Mouse (Mus musculus) liver, embryonic 15.5 days (tissue): ENCODE measurements around the gene Rxrg. TPM values are rescaled to one million over a fixed set of nuclear protein-coding genes. Genes with fewer than 3 reads are reported as not detected.

Experiments used
- ATAC-seq: fragments of 200-750 bp; cut with Nextera tagmentation; 2 replicates; pipeline ENCODE4 v1.8.0; 2017; ENCODE audit warnings: moderate number of reproducible peaks, mild to moderate bottlenecking, moderate library complexity; ENCODE audit not compliant: insufficient read depth
- H3K27ac ChIP-seq: fragments of 300-500 bp; sonication (generic); replicated peaks from 2 replicates; pipeline ENCODE4 v1.5.1; 2015; ENCODE audit warnings: mild to moderate bottlenecking, inconsistent platforms
- H3K27me3 ChIP-seq: fragments of 300-500 bp; sonication (generic); 2 replicates; pipeline ENCODE4 v1.6.1; 2015; ENCODE audit warnings: mild to moderate bottlenecking, inconsistent platforms
- H3K36me3 ChIP-seq: fragments of 300-500 bp; sonication (generic); replicated peaks from 2 replicates; pipeline ENCODE4 v1.6.1; 2015; ENCODE audit warnings: moderate library complexity, mild to moderate bottlenecking, inconsistent platforms
- H3K4me1 ChIP-seq: fragments of 300-500 bp; sonication (generic); replicated peaks from 2 replicates; pipeline ENCODE4 v1.6.1; 2015; ENCODE audit warnings: inconsistent platforms
- H3K4me2 ChIP-seq: fragments of 300-500 bp; sonication (generic); 2 replicates; pipeline ENCODE4 v1.6.1; 2015; ENCODE audit warnings: moderate library complexity, mild to moderate bottlenecking, inconsistent platforms
- H3K4me3 ChIP-seq: fragments of 300-500 bp; sonication (generic); replicated peaks from 2 replicates; pipeline ENCODE4 v1.5.1; 2015; ENCODE audit warnings: mild to moderate bottlenecking, inconsistent platforms
- H3K9ac ChIP-seq: fragments of 300-500 bp; sonication (generic); 2 replicates; pipeline ENCODE4 v1.6.1; 2015; ENCODE audit warnings: moderate library complexity, mild to moderate bottlenecking, inconsistent platforms
- H3K9me3 ChIP-seq: fragments of 300-500 bp; sonication (generic); replicated peaks from 2 replicates; pipeline ENCODE4 v1.6.1; 2016; ENCODE audit warnings: inconsistent platforms
- WGBS: fragments of 180-500 bp; shearing (Covaris S2); methylation state at CpG from one replicate; pipeline ENCODE4 v1.1.7; 2015; ENCODE audit warnings: mixed read lengths; ENCODE audit not compliant: insufficient replicate concordance; 5-methylcytosine and 5-hydroxymethylcytosine counted together
- polyA plus RNA-seq: library from polyadenylated mRNA; unstranded; fragments of >200 nt; fragmentation: Nextera tagmentation; extraction: Ambion mirVana; gene quantifications from 2 replicates; pipeline ENCODE4 v1.2.1, GENCODE M21; 2015

The Rxrg gene
- polyA plus RNA-seq, 1 experiment from 2014 or later, result 0.51 TPM

DNA sequence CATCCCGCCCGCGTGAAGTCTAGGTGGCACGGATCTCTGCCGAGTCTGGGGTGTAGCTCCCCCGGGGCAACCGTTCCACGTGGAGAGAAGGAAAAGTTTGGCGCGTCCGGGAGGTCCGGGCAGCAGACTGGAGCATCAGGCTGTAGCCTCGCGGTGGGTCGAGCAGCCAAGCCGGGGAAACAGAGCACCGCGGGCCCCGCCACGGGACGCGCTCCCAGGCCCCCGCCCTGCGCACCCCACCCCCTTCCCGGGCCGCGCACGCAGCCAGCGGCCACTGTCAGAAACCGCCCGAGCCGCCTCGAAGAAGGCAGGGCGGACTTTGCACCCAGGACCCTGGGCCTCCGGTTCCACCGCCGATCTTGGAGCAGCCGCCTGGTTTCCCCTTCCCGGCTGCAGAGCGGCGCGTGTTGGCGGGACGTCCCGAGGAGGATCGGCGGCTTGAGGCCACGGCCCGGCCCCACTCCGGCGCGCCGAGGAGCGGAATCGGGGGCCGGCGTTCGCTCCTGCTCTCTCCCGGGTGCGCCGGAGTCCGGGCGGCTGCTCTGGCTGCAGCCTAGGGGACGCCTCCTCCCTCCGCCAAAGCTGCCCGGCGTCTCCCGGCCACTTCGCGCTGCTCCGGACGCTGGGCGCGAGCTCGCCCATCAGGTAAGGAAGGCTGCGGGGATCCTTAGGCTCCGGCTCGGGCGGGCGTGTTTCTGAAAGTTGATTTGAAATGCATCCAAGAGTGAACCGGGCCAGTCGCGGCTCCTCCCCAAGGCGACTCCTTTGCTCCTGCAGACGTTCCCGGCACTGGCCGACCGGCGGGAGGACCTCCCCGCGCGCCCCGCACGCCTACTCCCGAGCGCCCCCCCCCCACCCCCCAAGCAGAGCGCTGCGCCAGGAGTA, 90.4 kb downstream of the Rxrg start:
- Histone ChIP-seq H3K4me2 (peak overlapping the region; percentile 54), H3K9me3 (no peaks in the 10 kb centered on the region), H3K4me1 (peaks cover 4% of the 10 kb centered on the region; the same call in 1 of the 2 replicates), H3K9ac (no peak overlapping the region), H3K36me3 (no peaks in the 10 kb centered on the region), H3K27me3 (peaks cover 78% of the 10 kb centered on the region), H3K4me3 (peak overlapping the region; percentile 29), H3K27ac (no peak overlapping the region)
- no peak; the same call in 1 of the 2 replicates for ATAC-seq
- WGBS, result 1% methylated on average over 93 of the region's 98 CpGs

GRCm38 (mm10) chr1:167689232-167689261, 90.9 kb downstream of the Rxrg start, which contains the start of gene Lmx1a:
TSS of gene Lmx1a (plus strand) at chr1:167689237.
- Histone ChIP-seq H3K4me1 (peaks cover 4% of the 10 kb centered on the region; the same call in 1 of the 2 replicates), H3K9me3 (no peaks in the 10 kb centered on the region), H3K4me2 (peak within 1 kb of the TSS; percentile 54), H3K36me3 (no peaks in the 10 kb centered on the region), H3K9ac (no peak within 1 kb of the TSS), H3K27me3 (peaks cover 83% of the 10 kb centered on the region), H3K27ac (no peak within 1 kb of the TSS), H3K4me3 (peak within 1 kb of the TSS; percentile 29)
- WGBS, result 0% methylated on average over 3 of the region's 3 CpGs
- ATAC-seq, result no peak

Other genes starting within 250 kb of the Rxrg start
- 72.7 and 75.1 TPM in 2 replicates for gene Aldh9a1, start 248.4 kb upstream of the Rxrg start, polyA plus RNA-seq
- 392 and 404 TPM in 2 replicates for gene Mgst3, start 204.5 kb upstream of the Rxrg start, polyA plus RNA-seq
- gene Lrrc52, start 131.6 kb upstream of the Rxrg start, polyA plus RNA-seq, result not detected in 2 replicates
- gene Lmx1a, start 90.9 kb downstream of the Rxrg start, polyA plus RNA-seq, result 0.07 and 0.09 TPM in 2 replicates